Mouse (Mus musculus) monocyte, adult 2 months (primary cell): Measurements from ENCODE around the gene Msi1.
A peak's percentile ranks its signal among the peaks of the same experiment; 100 is the strongest.
"Not testable (repeated sequence)": the region's sequence is repeated elsewhere in the genome, so short reads cannot be mapped to it uniquely, and the experiment has no call there.

Source experiments
- DNase-seq, 2 experiments: peaks; one replicate each; pipeline ENCODE4 v3.0.0; 2022; ENCODE audit warnings: low spot score in 2 of 2, low read depth in 1 of 2

The Msi1 gene

GRCm38 (mm10) chr5:115488841-115489698, 59.7 kb downstream of the Msi1 start:
- peak; percentile 58 to 80 for DNase-seq

DNA sequence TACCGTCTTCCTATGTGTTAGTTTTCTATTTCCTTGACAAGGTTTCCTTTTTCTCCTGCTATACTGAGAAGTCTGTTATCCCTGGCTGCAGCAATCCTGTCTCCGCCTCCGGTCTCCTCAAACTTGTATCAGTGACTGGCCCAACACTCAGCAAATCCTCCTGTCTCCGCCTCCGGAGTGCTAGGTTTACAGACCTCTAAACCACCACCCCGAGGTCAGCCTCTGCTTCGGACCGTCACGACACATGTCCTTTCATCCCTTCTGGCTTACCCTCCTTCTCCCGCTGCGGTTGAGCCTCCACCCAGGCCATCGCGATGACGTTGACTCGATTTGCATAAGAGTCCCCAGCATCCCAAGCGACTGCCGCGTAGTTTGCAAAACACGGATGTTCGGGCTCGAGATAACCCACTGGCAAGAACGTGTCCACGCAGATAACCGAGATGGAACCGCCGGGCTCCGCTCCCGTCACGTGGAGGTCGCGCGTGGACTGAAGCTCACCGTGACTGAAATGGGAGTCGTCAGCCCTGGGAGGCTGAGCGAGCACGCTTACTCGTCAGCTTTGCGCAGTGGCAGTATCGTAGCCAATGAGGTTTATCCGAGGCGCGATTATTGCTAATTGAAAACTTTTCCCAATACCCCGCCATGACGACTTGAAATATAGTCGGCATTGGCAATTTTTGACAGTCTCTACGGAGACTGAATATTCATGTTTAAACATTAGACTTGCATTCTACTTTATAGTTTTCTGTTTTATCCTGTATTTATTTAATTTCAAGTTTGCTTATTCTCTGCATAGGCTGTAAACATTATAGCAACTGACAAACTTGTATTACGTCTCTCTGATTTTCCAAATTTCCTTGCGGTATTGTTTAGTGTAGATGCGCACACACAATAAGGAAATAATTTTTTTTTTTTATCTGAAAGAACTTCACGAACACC, 60.6 kb downstream of the Msi1 start:
- peak; percentile 83 to 90 for DNase-seq

- DNase-seq: no peak
These were observed 61.2 kb downstream of the Msi1 start for GRCm38 (mm10) chr5:115490638-115491000.

GRCm38 (mm10) chr5:115491076-115491475, 61.7 kb downstream of the Msi1 start:
- no peak for DNase-seq

- peak; percentile 27 to 44 for DNase-seq
These were observed 62.4 kb downstream of the Msi1 start for GRCm38 (mm10) chr5:115491771-115492322.

- no peak for DNase-seq
These were observed 63.4 kb downstream of the Msi1 start for GRCm38 (mm10) chr5:115492711-115493335.

DNA sequence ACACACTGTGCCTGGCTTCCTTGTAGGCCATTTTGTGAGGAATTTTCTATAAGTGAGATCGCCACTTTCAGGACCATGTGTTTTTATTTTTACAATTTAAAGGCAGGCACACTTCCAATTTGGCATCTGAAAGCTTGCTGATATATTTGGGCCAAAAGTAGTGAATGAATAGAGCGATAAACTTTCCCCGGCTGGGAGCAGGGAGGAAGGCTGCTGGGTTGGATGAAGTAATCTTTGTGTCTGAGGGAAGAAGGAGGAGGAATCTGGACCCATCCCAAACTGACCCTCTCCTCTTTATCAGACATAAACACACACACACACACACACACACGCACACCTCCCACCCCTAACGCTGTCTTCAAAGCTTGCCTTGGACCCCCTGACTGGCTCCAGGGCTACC, 64.0 kb downstream of the Msi1 start:
- no peak for DNase-seq

DNA sequence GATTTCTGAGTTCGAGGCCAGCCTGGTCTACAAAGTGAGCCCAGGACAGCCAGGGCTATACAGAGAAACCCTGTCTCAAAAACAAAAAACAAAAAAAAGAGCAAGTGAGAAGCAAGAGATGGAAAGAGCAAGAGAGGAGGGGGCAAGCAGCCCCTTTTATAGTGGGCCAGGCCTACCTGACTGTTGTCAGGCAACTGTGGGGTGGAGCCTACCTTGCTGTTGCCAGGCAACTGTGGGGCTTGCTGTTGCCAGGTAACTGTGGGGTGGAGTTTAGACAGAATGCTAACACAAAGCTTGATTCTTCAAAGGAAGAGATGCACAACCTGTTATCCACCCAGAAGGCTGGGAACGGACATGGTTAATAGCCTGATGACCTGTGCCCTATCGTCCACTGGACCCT, 66.2 kb downstream of the Msi1 start:
- not testable (repeated sequence) for DNase-seq

- no peak for DNase-seq
These were observed 67.6 kb downstream of the Msi1 start for GRCm38 (mm10) chr5:115497033-115497432.

DNA sequence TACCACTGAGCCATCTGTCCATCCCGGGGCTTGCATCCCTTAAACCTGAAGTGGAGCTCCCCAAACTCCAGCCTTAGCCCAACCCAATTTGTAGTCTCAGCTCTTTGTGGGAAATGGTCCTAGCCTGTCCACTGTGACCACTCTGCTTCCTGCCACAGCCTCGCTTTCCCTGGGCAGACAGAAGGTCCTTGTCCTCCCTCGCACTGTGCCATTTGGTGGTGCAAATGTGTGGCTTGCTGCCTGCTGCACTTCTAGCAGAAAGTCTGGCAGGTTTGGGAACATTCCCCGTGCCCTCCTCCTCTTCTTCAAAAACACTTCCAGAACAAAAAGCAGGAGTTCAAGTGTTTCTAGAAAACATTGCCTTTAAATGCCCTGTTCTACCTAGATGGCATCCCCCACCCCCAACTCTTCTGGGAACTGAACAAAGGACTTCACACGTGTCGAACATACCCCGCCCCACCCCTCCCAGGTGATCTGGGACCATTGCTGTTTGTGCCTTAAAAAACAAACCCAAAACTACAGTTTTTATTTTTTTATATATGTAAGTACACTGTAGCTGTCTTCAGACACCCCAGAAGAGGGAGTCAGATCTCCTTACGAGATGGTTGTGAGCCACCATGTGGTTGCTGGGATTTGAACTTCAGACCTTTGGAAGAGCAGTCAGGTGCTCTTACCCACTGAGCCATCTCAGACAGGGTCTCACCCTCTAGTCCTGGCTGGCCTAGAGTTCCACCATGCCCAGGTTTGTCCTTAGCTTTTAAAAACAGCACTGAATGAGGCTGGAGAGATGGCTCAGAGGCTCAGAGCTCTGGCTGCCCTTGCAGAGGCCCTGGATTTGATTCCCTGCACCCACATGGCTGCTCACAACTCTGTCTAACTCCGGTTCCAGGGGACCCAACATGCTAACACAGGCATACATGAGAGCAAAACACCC, 69.2 kb downstream of the Msi1 start:
- no peak for DNase-seq

DNA sequence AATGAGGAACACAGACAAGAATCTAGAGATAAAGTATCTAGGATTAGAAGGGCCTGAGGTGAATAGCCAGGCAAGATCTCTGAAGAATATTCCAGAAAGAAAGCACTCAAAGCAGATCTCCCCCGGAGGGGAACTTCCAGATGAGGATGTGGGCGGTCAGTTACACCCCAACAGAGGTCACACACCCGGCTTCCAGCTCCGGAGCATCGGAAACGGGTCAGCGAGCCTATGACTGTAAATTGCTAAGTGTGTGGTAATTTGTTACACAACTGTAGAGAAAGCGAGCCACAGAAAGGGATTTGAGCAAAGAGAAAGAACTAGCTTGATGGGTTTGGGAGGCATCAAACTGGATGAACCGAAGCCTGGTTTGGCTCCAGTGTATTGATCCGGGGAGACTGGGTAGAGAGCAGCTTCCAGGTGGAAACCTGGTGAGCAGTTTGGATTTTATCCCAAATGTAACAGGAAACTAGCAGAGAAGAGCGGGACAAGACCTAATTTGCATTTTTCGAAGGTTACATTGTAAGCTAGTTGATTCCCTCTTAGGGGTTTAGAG, 71.1 kb downstream of the Msi1 start:
- DNase-seq: peak; percentile 76 to 77

DNA sequence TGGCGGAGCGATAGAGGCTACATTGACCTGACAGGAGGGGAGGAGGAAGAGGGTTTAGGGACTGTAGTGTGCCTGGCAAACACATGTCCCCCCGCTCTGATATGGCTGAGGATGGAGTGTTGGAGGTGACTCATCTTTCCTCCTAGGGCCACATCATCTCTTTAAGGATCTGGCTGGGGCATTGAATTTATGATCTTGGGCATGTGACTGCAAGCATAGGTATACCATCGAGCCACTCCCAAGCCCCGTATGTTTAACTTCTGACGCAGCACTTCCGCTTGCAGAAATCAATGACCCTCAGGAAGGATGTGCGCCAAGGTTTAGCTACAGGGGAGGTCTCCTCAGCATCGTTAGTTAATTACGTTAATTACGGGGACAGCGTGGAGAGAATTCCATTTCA, 73.6 kb downstream of the Msi1 start:
- no peak for DNase-seq
